Comparison of ENCODE assay signal across 10 mouse cellular contexts in the genomic region with DNA sequence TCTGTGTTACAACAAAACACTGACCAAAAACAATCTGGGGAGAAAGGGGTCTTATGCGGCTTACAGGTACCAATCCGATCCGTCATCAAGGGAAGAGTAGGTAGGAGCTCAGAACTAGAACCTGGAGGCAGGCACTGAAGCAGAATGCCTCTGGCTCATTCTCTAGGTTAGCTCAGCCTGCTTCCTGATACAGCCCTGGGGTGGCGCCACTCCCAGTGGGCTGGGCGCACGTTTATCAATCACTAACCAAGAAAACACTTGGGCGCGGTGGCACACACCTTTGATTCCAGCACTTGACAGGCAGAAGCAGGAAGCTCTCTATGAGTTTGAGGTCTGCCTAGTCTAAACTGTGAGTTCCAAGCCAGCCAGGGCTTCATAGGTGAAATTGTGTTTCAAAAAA. TPM values are rescaled to one million over a fixed set of nuclear protein-coding genes. Genes with fewer than 3 reads are reported as not detected.
DNase-seq lines count a peak whose midpoint lies in the region; ATAC-seq and TF ChIP-seq lines count a peak whose summit lies in the region.
"Had no signal": no experiment of that assay in that cellular context is flagged by ENCODE, and none has a peak within 500 bp of the region (broad histone marks: within the 10 kb centered on the region; RNA-seq: fewer than 3 reads in every experiment).

No protein-coding gene starts in this region.

- ATAC-seq in heart, embryonic 12.5 days (ENCODE audit: insufficient number of reproducible peaks, low FRiP score): peak; percentile 47; the same call in 1 of the 2 replicates
- peak; percentile 90 for ATAC-seq in intestine, embryonic 16.5 days
- no peak for ATAC-seq in forebrain, embryonic 14.5 days
- ATAC-seq in hindbrain, embryonic 14.5 days (ENCODE audit: low FRiP score): no peak
- ATAC-seq: midbrain, embryonic 13.5 days had no signal

- no peaks in the 10 kb centered on the region for H3K27me3 ChIP-seq in heart, embryonic 12.5 days (replicated peaks)
- H3K27me3 ChIP-seq in intestine, embryonic 16.5 days (replicated peaks; ENCODE audit: control insufficient read depth, insufficient read depth, low read length): no peaks in the 10 kb centered on the region
- H3K27me3 ChIP-seq in small intestine, adult 2 months (ENCODE audit: control insufficient read depth, insufficient read depth, low read length): no peaks in the 10 kb centered on the region
- no peaks in the 10 kb centered on the region for H3K27me3 ChIP-seq in forebrain, embryonic 14.5 days (replicated peaks; ENCODE audit: control insufficient read depth, insufficient read depth, low read length)
- H3K27me3 ChIP-seq in hindbrain, embryonic 14.5 days (ENCODE audit: control insufficient read depth, insufficient read depth, low read length): no peaks in the 10 kb centered on the region
- no peaks in the 10 kb centered on the region for H3K27me3 ChIP-seq in limb, embryonic 10.5 days (ENCODE audit: low read depth, poor library complexity, severe bottlenecking)
- H3K27me3 ChIP-seq: midbrain, embryonic 13.5 days had no signal

- H3K4me2 ChIP-seq in heart, embryonic 12.5 days: peak overlapping the region; percentile 2; the same call in 1 of the 2 replicates
- H3K4me2 ChIP-seq in intestine, embryonic 16.5 days (ENCODE audit: low read depth, low read length): 0 out of 2 replicates have a peak overlapping the region, but pooled peaks have one; percentile 6
- H3K4me2 ChIP-seq in forebrain, embryonic 14.5 days (ENCODE audit: low read length): no peak overlapping the region
- no peak overlapping the region for H3K4me2 ChIP-seq in hindbrain, embryonic 14.5 days (replicated peaks)
- H3K4me2 ChIP-seq: midbrain, embryonic 13.5 days had no signal

- TF ChIP-seq CTCF in small intestine, adult 2 months (IDR thresholded peaks at IDR 0.05; ENCODE audit: extremely low read depth, insufficient read length, insufficient replicate concordance, low read depth, low read length): no peak; the same call in 1 of the 2 replicates

- TF ChIP-seq POLR2A in small intestine, adult 2 months (IDR thresholded peaks at IDR 0.05; ENCODE audit: low read depth, low read length): peak; percentile 20; the same call in 1 of the 2 replicates

- H3K9ac ChIP-seq in heart, embryonic 12.5 days: no peak overlapping the region
- H3K9ac ChIP-seq in intestine, embryonic 16.5 days (ENCODE audit: low read depth, low read length): no peak overlapping the region
- H3K9ac ChIP-seq in forebrain, embryonic 14.5 days (ENCODE audit: low read length): no peak overlapping the region
- no peak overlapping the region for H3K9ac ChIP-seq in hindbrain, embryonic 14.5 days
- H3K9ac ChIP-seq: midbrain, embryonic 13.5 days had no signal

- peaks cover 25% of the 10 kb centered on the region for H3K4me1 ChIP-seq in heart, embryonic 12.5 days (replicated peaks)
- H3K4me1 ChIP-seq in intestine, embryonic 16.5 days (ENCODE audit: control insufficient read depth, insufficient read depth, low read length): peaks cover 6% of the 10 kb centered on the region; the same call in 1 of the 2 replicates
- H3K4me1 ChIP-seq in small intestine, adult 2 months (ENCODE audit: control insufficient read depth, insufficient read depth, insufficient read length, low read length): peaks cover 7% of the 10 kb centered on the region; the same call in 1 of the 2 replicates
- no peaks in the 10 kb centered on the region for H3K4me1 ChIP-seq in forebrain, embryonic 14.5 days (ENCODE audit: control insufficient read depth, insufficient read depth, low read length)
- H3K4me1 ChIP-seq in hindbrain, embryonic 14.5 days (replicated peaks; ENCODE audit: control insufficient read depth, insufficient read depth, low read length): no peaks in the 10 kb centered on the region
- H3K4me1 ChIP-seq in limb, embryonic 10.5 days: no peaks in the 10 kb centered on the region
- H3K4me1 ChIP-seq: midbrain, embryonic 13.5 days had no signal

- H3K9me3 ChIP-seq in heart, embryonic 12.5 days (replicated peaks): no peaks in the 10 kb centered on the region; the same call in 1 of the 2 replicates
- H3K9me3 ChIP-seq in intestine, embryonic 16.5 days (ENCODE audit: control insufficient read depth, low read length): no peaks in the 10 kb centered on the region
- no peaks in the 10 kb centered on the region for H3K9me3 ChIP-seq in forebrain, embryonic 14.5 days (replicated peaks; ENCODE audit: control insufficient read depth, low read length)
- H3K9me3 ChIP-seq in hindbrain, embryonic 14.5 days (ENCODE audit: control insufficient read depth, low read length): no peaks in the 10 kb centered on the region
- H3K9me3 ChIP-seq in limb, embryonic 10.5 days (replicated peaks): no peaks in the 10 kb centered on the region
- H3K9me3 ChIP-seq: midbrain, embryonic 13.5 days had no signal

- WGBS in heart, embryonic 12.5 days: 75% methylated on average over 8 of the region's 8 CpGs
- 69% methylated on average over 8 of the region's 8 CpGs for WGBS in intestine, embryonic 16.5 days
- 35% methylated on average over 8 of the region's 8 CpGs for WGBS in small intestine, adult 2 months
- WGBS in forebrain, embryonic 14.5 days: 86% methylated on average over 8 of the region's 8 CpGs
- 84% methylated on average over 8 of the region's 8 CpGs for WGBS in hindbrain, embryonic 14.5 days
- 87% methylated on average over 8 of the region's 8 CpGs for WGBS in limb, embryonic 10.5 days

- H3K4me3 ChIP-seq in heart, embryonic 12.5 days: no peak overlapping the region
- no peak overlapping the region for H3K4me3 ChIP-seq in intestine, embryonic 16.5 days (ENCODE audit: low read length)
- H3K4me3 ChIP-seq in small intestine, adult 2 months (ENCODE audit: low read depth, low read length): peak overlapping the region; percentile 21; the same call in 1 of the 2 replicates
- no peak overlapping the region for H3K4me3 ChIP-seq in forebrain, embryonic 14.5 days (ENCODE audit: low read depth, low read length)
- H3K4me3 ChIP-seq in hindbrain, embryonic 14.5 days (replicated peaks; ENCODE audit: low read length): no peak overlapping the region
- H3K4me3 ChIP-seq in limb, embryonic 10.5 days: no peak overlapping the region
- H3K4me3 ChIP-seq: gastrocnemius, adult 2 months; midbrain, embryonic 13.5 days had no signal

- peak overlapping the region; percentile 70 for H3K27ac ChIP-seq in heart, embryonic 12.5 days (ENCODE audit: poor library complexity, severe bottlenecking)
- H3K27ac ChIP-seq in intestine, embryonic 16.5 days (ENCODE audit: low read length): peak overlapping the region; percentile 83
- H3K27ac ChIP-seq in small intestine, adult 2 months (ENCODE audit: insufficient read depth, low read depth, low read length): peak overlapping the region; percentile 99
- H3K27ac ChIP-seq in forebrain, embryonic 14.5 days (ENCODE audit: low read depth, low read length): no peak overlapping the region
- H3K27ac ChIP-seq in hindbrain, embryonic 14.5 days: no peak overlapping the region
- H3K27ac ChIP-seq in limb, embryonic 10.5 days: no peak overlapping the region
- H3K27ac ChIP-seq: gastrocnemius, adult 2 months; midbrain, embryonic 13.5 days had no signal

- no peak for DNase-seq in heart, postnatal 25 days (ENCODE audit: low spot score)
- DNase-seq in ES-CJ7 (ENCODE audit: low read depth, low spot score): peak; percentile 57
- DNase-seq in forebrain, embryonic 14.5 days (ENCODE audit: low spot score): no peak
- no peak for DNase-seq in hindbrain, embryonic 14.5 days (ENCODE audit: low spot score)
- no peak for DNase-seq in limb, embryonic 10.5 days (ENCODE audit: low spot score)
- DNase-seq: gastrocnemius, adult 2 months had no signal

- intact Hi-C loops in heart, postnatal 25 days (cut with DNase I): loop anchor here (5.0 kb wide), 1 partner anchor 51 kb away; no protein-coding TSS in a partner anchor

- no peaks in the 10 kb centered on the region for H3K36me3 ChIP-seq in heart, embryonic 12.5 days
- H3K36me3 ChIP-seq in intestine, embryonic 16.5 days (ENCODE audit: control insufficient read depth, insufficient read depth, low read length): no peaks in the 10 kb centered on the region
- no peaks in the 10 kb centered on the region for H3K36me3 ChIP-seq in small intestine, adult 2 months (ENCODE audit: control insufficient read depth, insufficient read depth, low read length)
- H3K36me3 ChIP-seq in forebrain, embryonic 14.5 days (ENCODE audit: control insufficient read depth, insufficient read depth, low read length): no peaks in the 10 kb centered on the region
- no peaks in the 10 kb centered on the region for H3K36me3 ChIP-seq in hindbrain, embryonic 14.5 days (replicated peaks; ENCODE audit: control insufficient read depth, insufficient read depth)
- no peaks in the 10 kb centered on the region for H3K36me3 ChIP-seq in limb, embryonic 10.5 days
- H3K36me3 ChIP-seq: midbrain, embryonic 13.5 days had no signal

RNA-seq across cellular contexts. Expression of a gene that starts 7.3 kb away (rescaled TPM):
- polyA plus RNA-seq in heart, embryonic 12.5 days (2016; fragmentation: Nextera tagmentation; extraction: Ambion mirVana): 20.2 and 21.8 TPM in 2 replicates
- total RNA-seq in heart, postnatal 25 days (2021): 10 to 100 TPM; 21.4 to 22.4 TPM
- polyA plus RNA-seq in intestine, embryonic 16.5 days (2015; fragmentation: Nextera tagmentation; extraction: Ambion mirVana): 26.8 and 29.5 TPM in 2 replicates
- 8.3 and 17.9 TPM in 2 replicates for polyA plus RNA-seq in small intestine, adult 2 months (2012; rRNA removed)
- 5.0 and 7.2 TPM in 2 replicates for polyA plus RNA-seq in forebrain, embryonic 14.5 days (2014; fragmentation: Nextera tagmentation; extraction: Ambion mirVana)
- polyA plus RNA-seq in hindbrain, embryonic 14.5 days (2014; fragmentation: Nextera tagmentation; extraction: Ambion mirVana): 10.8 and 13.7 TPM in 2 replicates
- polyA plus RNA-seq in limb, embryonic 10.5 days (2016; fragmentation: Nextera tagmentation; extraction: Ambion mirVana): 14.9 and 15.9 TPM in 2 replicates

Comparison
In these comparisons a context has a peak if more than half of its experiments do, and no peak if none do; other contexts are left out.
1. ATAC-seq: peak in heart, embryonic 12.5 days (single experiment) and intestine, embryonic 16.5 days (single experiment); none in forebrain, embryonic 14.5 days (single experiment) and hindbrain, embryonic 14.5 days (single experiment).
2. H3K27ac ChIP-seq: peak in heart, embryonic 12.5 days (single experiment), intestine, embryonic 16.5 days (single experiment) and small intestine, adult 2 months (single experiment); none in forebrain, embryonic 14.5 days (single experiment), hindbrain, embryonic 14.5 days (single experiment) and limb, embryonic 10.5 days (single experiment).
3. H3K4me2 ChIP-seq: peak in heart, embryonic 12.5 days (single experiment) and intestine, embryonic 16.5 days (single experiment); none in forebrain, embryonic 14.5 days (single experiment) and hindbrain, embryonic 14.5 days (single experiment).